Mouse (Mus musculus) limb, embryonic 15.5 days (tissue): ENCODE data around the gene Stx17. TPM values are rescaled to one million over a fixed set of nuclear protein-coding genes. Genes with fewer than 3 reads are reported as not detected.

ENCODE experiments used
- ATAC-seq: fragments of 200-750 bp; cut with Nextera tagmentation; 2 replicates; pipeline ENCODE4 v1.8.0; 2017; ENCODE audit warnings: low read depth, moderate TSS enrichment; ENCODE audit not compliant: insufficient number of reproducible peaks, low FRiP score, low TSS enrichment
- H3K27ac ChIP-seq: fragments of 300-500 bp; sonication (generic); 2 replicates; pipeline ENCODE4 v1.5.1; 2015; ENCODE audit warnings: moderate library complexity, mild to moderate bottlenecking, inconsistent platforms
- H3K27me3 ChIP-seq: fragments of 300-500 bp; sonication (generic); 2 replicates; pipeline ENCODE4 v1.6.1; 2015; ENCODE audit warnings: inconsistent platforms
- H3K36me3 ChIP-seq: fragments of 300-500 bp; sonication (generic); 2 replicates; pipeline ENCODE4 v1.6.1; 2015; ENCODE audit warnings: inconsistent platforms
- H3K4me1 ChIP-seq: fragments of 300-500 bp; sonication (generic); 2 replicates; pipeline ENCODE4 v1.6.1; 2015; ENCODE audit warnings: inconsistent platforms
- H3K4me2 ChIP-seq: fragments of 300-500 bp; sonication (generic); 2 replicates; pipeline ENCODE4 v1.6.1; 2015; ENCODE audit warnings: mild to moderate bottlenecking, inconsistent platforms
- H3K4me3 ChIP-seq: fragments of 300-500 bp; sonication (generic); 2 replicates; pipeline ENCODE4 v1.5.1; 2015; ENCODE audit warnings: mild to moderate bottlenecking, inconsistent platforms
- H3K9ac ChIP-seq: fragments of 300-500 bp; sonication (generic); 2 replicates; pipeline ENCODE4 v1.6.1; 2015; ENCODE audit warnings: inconsistent platforms
- H3K9me3 ChIP-seq: fragments of 300-500 bp; sonication (generic); 2 replicates; pipeline ENCODE4 v1.6.1; 2016; ENCODE audit warnings: inconsistent platforms
- WGBS: fragments of 180-500 bp; shearing (Covaris S2); methylation state at CpG from one replicate; pipeline ENCODE4 v1.1.7; 2015; 5-methylcytosine and 5-hydroxymethylcytosine counted together
- polyA plus RNA-seq: library from polyadenylated mRNA; unstranded; fragments of >200 nt; fragmentation: Nextera tagmentation; extraction: Ambion mirVana; gene quantifications from 2 replicates; pipeline ENCODE4 v1.2.1, GENCODE M21; 2015

Gene Stx17
- 35.6 and 36.8 TPM in 2 replicates for polyA plus RNA-seq

DNA sequence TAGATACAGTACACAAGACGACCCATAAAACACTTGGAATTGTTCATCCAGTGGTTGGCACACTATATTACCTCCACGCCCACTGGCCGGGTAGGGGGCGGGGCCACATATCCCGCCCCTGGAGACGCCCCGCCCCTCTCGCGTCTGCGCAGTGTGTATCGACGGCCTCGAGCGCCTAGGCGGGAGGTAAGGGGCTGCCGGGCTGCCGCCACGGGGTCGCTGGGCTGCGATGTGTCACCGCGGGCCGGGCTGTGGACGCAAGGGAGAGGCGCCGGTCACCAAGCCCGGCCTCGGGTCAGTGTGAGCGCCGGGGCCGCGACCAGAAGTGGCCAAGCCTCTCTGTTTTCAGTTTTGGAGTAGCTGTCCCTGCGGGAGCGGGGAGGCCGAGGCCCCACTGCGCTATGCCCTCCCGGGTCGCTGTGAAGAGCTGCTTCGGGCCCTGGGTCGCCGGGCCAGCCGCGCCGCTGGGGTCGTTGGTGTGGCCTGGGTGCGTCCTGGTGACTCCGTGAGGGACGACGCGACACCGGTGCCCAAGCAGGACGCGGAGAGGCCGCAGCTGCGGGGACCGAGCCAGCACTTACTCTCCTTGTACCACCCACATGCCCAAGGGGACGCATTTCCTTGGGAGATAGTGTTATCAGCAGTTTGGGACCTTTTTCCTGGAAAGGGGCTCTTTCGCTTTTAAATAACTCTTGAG is at the start of gene Stx17:
Gene Stx17 (plus strand): TSS at position 143 of the 697 bp plus-strand sequence.
- H3K36me3 ChIP-seq, result no peaks in the 10 kb centered on the region
- H3K4me3 ChIP-seq, result peak within 1 kb of the TSS; percentile 60
- H3K4me2 ChIP-seq, result peak within 1 kb of the TSS; percentile 73
- peak; percentile 96 for ATAC-seq
- H3K4me1 ChIP-seq, result 0 out of 2 replicates have a peak, but pooled peaks cover 2% of the 10 kb centered on the region
- 2% methylated on average over 51 of the region's 58 CpGs for WGBS
- no peaks in the 10 kb centered on the region for H3K9me3 ChIP-seq
- peak within 1 kb of the TSS; percentile 75 for H3K9ac ChIP-seq
- peak within 1 kb of the TSS; percentile 7; the same call in 1 of the 2 replicates for H3K27ac ChIP-seq
- H3K27me3 ChIP-seq, result no peaks in the 10 kb centered on the region

DNA sequence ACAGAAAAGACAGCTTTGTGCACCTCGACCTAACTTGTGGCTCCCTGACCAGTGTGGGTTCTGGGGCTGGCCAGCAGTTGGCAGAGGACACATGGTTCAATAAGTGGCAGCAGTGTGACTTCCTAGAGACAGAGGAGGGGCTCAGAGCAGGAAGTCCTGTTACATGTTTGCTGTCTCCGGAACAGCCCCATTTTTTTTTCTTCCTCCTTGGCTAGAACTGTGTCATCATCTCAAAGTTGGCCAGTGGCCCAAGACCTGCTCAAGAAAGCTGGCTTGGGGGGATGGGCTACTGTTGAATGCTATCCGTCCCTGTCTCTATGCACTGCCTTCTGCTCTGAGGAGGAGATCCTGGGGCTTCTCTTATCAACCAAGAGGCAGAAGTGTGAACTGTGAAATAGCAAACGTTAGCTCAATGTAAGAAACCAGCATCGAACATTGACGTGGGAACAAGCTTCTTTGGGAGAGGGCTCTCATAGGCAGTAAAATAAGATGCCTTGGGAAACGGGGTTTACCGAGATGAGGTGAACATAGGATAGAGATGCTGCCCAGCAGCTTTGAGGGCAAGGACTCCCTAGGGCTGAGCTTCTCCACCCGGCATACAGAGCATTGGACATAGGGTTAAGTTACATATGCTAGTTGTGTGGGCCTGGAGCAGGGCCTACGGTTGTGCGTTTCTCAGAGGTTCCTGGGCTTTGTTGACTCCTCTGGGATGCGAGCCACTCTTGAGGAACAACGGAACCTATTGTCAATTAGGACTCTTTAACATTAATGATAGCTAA is 47.8 kb upstream of the Stx17 start:
- no peak overlapping the region for H3K4me2 ChIP-seq
- no peaks in the 10 kb centered on the region for H3K36me3 ChIP-seq
- no peaks in the 10 kb centered on the region for H3K27me3 ChIP-seq
- 58% methylated on average over 13 of the region's 13 CpGs for WGBS
- ATAC-seq, result no peak
- H3K27ac ChIP-seq, result no peak overlapping the region
- H3K4me1 ChIP-seq, result peaks cover 16% of the 10 kb centered on the region; the same call in 1 of the 2 replicates
- no peaks in the 10 kb centered on the region for H3K9me3 ChIP-seq
- H3K9ac ChIP-seq, result no peak overlapping the region
- H3K4me3 ChIP-seq, result no peak overlapping the region

DNA sequence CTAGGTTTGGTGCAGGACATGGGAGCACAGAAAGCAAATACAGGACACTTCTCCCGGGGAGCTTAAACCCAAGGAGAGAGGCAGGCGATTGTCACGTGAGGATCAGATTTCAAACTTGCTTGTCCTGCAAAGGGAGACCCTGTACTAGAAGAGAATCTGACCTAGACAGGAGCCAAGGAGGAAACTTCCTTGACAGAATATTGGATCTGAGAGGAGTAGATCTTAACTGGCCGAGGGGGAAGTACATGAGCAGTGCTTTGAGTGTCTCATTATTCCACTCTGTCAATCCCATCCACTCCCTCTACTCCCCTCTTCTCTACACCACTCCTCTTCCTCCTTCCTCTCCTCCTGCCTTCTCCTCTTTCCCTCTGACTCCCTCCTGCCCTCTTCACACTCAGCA is 46.5 kb upstream of the Stx17 start:
- WGBS, result 7% methylated on average over 4 of the region's 4 CpGs
- Histone ChIP-seq H3K36me3 (no peaks in the 10 kb centered on the region), H3K27me3 (no peaks in the 10 kb centered on the region), H3K9ac (no peak overlapping the region), H3K27ac (no peak overlapping the region), H3K9me3 (no peaks in the 10 kb centered on the region), H3K4me3 (no peak overlapping the region), H3K4me2 (no peak overlapping the region), H3K4me1 (peaks cover 16% of the 10 kb centered on the region; the same call in 1 of the 2 replicates)
- no peak for ATAC-seq

DNA sequence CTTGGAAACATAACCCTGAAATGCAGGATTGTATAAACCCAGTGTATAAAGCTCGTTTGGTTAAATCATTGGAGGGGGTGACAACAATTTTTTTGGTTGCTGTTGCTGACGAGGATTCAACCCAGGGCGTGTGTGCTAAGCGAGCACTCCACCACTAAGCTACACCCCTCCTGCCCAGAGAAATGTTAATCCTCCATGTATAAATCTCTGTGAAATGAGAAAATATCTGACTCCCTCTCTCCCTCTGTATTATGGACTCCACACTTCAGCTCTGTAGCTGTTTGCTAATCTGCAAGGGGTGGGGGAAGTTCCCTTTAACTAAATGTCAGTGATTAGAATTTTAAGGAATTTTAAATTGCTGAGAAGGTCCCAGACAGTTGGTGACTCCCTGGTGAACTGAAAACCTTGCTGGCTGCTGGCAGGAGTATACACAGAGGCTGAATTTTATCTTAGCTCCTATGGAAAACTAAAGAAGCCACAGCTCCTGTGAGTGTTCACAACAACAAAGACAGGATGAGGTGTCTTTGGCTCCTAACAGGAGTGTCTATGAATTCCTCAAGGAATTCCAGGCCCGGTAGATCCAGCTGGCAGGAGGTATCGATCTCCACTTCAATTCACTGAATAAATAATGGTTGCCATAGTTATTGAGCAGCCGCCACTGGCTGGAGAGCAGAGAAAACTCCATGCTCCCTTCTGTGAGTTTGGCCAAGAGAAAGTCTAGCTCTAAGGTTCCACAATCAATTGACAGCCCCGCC is 45.3 kb upstream of the Stx17 start:
- 60% methylated on average over 8 of the region's 8 CpGs for WGBS
- no peak overlapping the region for H3K4me2 ChIP-seq
- no peaks in the 10 kb centered on the region for H3K36me3 ChIP-seq
- H3K9me3 ChIP-seq, result no peaks in the 10 kb centered on the region
- no peak overlapping the region for H3K9ac ChIP-seq
- no peak overlapping the region for H3K27ac ChIP-seq
- H3K27me3 ChIP-seq, result no peaks in the 10 kb centered on the region
- ATAC-seq, result no peak
- H3K4me1 ChIP-seq, result peaks cover 16% of the 10 kb centered on the region; the same call in 1 of the 2 replicates
- H3K4me3 ChIP-seq, result no peak overlapping the region

DNA sequence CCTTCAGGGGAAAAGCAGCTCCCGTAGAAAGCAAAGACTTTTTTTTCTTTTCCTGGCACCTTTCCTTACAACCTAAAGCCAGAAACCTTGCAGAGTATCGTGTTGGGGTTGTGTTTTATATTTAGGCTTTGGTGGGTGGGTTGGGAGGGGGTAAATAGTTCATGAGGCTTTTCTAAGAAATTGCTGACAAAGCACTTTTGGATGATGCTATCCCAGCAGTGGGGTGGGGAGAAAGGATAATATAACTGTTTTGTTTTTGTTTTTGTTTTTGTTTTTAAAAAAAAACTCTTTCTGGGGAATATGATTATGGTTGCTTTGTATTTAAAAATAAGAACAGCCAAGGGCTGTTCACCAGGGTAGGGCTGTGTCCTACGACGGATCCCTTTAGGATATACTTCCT is 41.3 kb upstream of the Stx17 start:
- Histone ChIP-seq H3K9me3 (no peaks in the 10 kb centered on the region), H3K27ac (no peak overlapping the region), H3K36me3 (no peaks in the 10 kb centered on the region), H3K4me1 (peaks cover under 1% of the 10 kb centered on the region; the same call in 1 of the 2 replicates), H3K4me2 (no peak overlapping the region), H3K27me3 (no peaks in the 10 kb centered on the region), H3K9ac (no peak overlapping the region), H3K4me3 (no peak overlapping the region)
- 75% methylated on average over 4 of the region's 4 CpGs for WGBS
- no peak for ATAC-seq

DNA sequence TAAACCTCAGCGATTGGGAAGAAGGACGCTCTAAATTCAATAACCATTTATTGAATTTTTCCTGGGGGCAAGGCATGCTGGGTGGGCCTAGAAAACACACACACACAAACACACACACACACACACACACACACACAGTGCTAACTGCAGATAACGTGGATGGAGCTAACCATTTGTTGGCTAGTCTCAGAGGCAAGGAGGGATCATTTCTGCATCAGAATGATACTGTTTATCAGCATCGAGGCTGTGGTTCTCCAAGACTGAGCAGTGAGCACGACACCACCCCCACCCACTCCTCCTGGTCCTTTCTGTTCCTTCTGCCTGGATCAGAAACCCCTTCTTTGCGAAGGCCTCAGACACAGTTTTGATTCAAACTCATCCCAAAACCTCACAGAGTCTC is 38.1 kb upstream of the Stx17 start:
- H3K9ac ChIP-seq, result no peak overlapping the region
- ATAC-seq, result no peak
- H3K27ac ChIP-seq, result no peak overlapping the region
- H3K4me3 ChIP-seq, result no peak overlapping the region
- H3K4me2 ChIP-seq, result no peak overlapping the region
- no peaks in the 10 kb centered on the region for H3K9me3 ChIP-seq
- WGBS, result 70% methylated on average over 6 of the region's 6 CpGs
- H3K4me1 ChIP-seq, result no peaks in the 10 kb centered on the region
- H3K36me3 ChIP-seq, result no peaks in the 10 kb centered on the region
- H3K27me3 ChIP-seq, result no peaks in the 10 kb centered on the region

DNA sequence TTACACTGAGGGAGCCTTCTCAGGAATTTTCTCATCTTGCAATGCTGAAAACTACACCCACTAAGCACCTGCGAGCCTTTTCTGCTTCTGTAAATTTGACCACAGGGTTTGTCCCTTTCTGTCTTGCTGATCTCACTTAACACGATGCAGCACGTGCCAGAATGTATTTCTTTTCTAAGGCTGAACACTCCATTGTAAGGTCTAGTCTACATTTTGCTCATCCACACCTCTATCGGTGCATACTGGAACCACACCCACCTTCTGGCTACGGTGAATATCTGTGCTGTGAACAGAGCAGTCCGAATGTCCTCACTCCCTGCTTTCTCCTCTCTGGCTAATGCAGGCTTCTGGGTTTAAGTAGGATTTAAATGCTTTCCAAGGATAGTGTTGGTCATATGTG is 37.2 kb upstream of the Stx17 start:
- WGBS, result 80% methylated on average over 6 of the region's 6 CpGs
- no peak overlapping the region for H3K9ac ChIP-seq
- H3K9me3 ChIP-seq, result no peaks in the 10 kb centered on the region
- no peak overlapping the region for H3K4me2 ChIP-seq
- no peaks in the 10 kb centered on the region for H3K27me3 ChIP-seq
- no peak overlapping the region for H3K27ac ChIP-seq
- H3K4me3 ChIP-seq, result no peak overlapping the region
- no peaks in the 10 kb centered on the region for H3K4me1 ChIP-seq
- no peaks in the 10 kb centered on the region for H3K36me3 ChIP-seq
- ATAC-seq, result no peak

DNA sequence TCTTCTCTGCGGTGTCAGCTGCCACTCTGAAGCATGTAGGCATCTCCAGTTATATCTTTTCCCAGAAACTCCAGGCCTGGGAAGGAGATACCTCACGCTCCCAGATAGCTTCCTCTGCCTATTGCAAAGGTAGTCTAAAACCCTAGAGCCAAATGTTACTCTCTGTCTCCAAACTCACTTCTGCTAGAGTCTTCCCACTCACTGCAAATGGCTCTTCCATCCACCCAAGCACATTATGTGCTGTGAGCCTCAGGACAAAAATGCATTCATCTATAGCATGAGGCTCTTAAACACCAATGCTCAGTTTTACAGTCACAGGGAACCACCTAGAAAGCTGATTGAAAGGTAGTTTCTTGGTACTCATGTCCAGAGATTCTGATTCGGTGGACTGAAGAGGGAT is 31.5 kb upstream of the Stx17 start:
- H3K27ac ChIP-seq, result no peak overlapping the region
- no peaks in the 10 kb centered on the region for H3K36me3 ChIP-seq
- no peaks in the 10 kb centered on the region for H3K27me3 ChIP-seq
- no peak for ATAC-seq
- no peaks in the 10 kb centered on the region for H3K4me1 ChIP-seq
- H3K9me3 ChIP-seq, result no peaks in the 10 kb centered on the region
- no peak overlapping the region for H3K4me2 ChIP-seq
- 93% methylated on average over 3 of the region's 3 CpGs for WGBS
- H3K9ac ChIP-seq, result no peak overlapping the region
- H3K4me3 ChIP-seq, result no peak overlapping the region

DNA sequence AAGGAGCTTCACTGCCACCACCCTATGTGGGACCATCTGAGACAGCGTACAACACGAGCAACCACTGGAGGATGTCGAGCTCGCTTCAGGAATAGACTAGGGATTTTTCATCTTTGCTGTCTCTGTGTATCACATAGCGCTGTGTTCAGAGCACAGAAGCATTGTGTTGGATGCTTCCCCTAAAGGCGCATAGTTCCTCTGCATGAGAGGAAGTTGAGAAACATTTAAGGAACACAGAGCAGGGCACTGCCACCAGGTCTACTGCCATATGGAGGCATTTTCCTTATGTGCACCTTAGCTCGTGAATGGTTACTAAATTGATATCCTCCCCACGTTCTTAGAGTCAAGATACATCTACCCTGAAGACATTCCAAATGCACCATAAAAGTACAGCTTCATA is 24.5 kb upstream of the Stx17 start:
- Histone ChIP-seq H3K4me1 (no peaks in the 10 kb centered on the region), H3K36me3 (no peaks in the 10 kb centered on the region), H3K4me2 (no peak overlapping the region), H3K9me3 (no peaks in the 10 kb centered on the region), H3K4me3 (no peak overlapping the region), H3K9ac (no peak overlapping the region), H3K27me3 (no peaks in the 10 kb centered on the region), H3K27ac (no peak overlapping the region)
- 81% methylated on average over 8 of the region's 8 CpGs for WGBS
- ATAC-seq, result no peak

DNA sequence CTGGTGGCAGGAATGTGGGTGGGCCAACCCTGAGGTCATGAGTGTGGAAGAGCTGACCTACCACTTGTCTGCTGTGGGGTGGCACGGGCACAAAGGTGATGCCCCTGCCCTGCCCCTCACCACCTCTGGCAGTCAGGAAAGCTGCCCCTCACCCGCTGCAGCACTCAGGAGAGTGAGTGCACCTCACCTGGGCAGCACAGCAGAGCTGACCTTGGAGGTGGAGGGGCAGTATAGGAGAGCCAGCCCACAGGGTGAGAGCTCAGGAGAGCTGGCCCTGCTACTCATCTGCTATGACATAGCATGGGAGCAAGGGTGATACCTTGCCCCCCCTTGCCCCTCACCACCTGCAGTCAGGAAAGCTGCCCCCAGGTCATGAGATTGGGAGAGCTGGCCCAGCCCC is 22.7 kb upstream of the Stx17 start:
- ATAC-seq, result peak; percentile 30; the same call in 1 of the 2 replicates
- whole genome bisulfite sequencing, result 74% methylated on average over 2 of the region's 2 CpGs
- no peak overlapping the region for H3K4me3 ChIP-seq
- H3K9ac ChIP-seq, result no peak overlapping the region
- no peaks in the 10 kb centered on the region for H3K4me1 ChIP-seq
- H3K9me3 ChIP-seq, result no peaks in the 10 kb centered on the region
- H3K27me3 ChIP-seq, result no peaks in the 10 kb centered on the region
- no peak overlapping the region for H3K27ac ChIP-seq
- H3K36me3 ChIP-seq, result no peaks in the 10 kb centered on the region
- H3K4me2 ChIP-seq, result no peak overlapping the region

DNA sequence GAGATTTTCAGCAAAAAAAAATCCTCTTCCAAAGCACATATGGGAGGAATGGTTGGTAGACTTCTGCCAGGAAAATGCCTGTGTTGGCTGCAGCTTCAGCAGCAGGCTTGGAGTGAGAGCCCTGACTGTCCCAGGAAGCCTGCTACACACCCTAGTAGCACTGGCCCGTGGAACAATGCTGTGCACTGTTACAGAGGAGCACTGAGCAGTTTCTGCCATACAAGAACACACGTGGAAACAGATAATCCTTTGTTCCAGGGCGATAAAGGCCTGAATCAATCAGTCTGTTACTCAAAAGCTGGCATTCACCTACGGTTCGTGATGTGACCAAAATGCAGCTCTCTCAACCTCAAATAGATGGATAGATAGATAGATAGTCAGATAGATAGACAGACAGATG is 19.3 kb upstream of the Stx17 start:
- Histone ChIP-seq H3K9ac (no peak overlapping the region), H3K4me1 (no peaks in the 10 kb centered on the region), H3K36me3 (no peaks in the 10 kb centered on the region), H3K27me3 (no peaks in the 10 kb centered on the region), H3K27ac (no peak overlapping the region), H3K4me3 (no peak overlapping the region), H3K9me3 (no peaks in the 10 kb centered on the region), H3K4me2 (no peak overlapping the region)
- no peak for ATAC-seq
- 72% methylated on average over 5 of the region's 5 CpGs for WGBS

DNA sequence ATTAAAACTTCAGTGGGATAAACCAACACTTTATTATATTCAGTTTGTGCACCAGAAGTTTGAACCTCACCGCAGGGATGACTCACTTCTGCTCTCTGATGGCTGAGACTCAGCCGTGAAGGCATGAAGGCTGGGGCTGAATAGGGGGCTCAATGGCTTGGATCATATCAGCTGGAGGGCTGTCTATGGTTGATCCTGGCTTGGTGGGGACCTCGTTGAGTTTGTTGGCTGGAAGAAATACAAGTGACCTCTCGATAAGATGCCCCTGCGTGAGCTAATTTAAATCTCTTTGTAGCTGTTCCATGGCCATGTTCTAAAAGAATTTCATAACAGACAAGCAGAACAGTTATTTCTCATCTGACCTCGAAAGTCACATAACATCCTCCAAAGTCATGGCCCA is 17.6 kb upstream of the Stx17 start:
- H3K4me2 ChIP-seq, result no peak overlapping the region
- no peak overlapping the region for H3K9ac ChIP-seq
- H3K27me3 ChIP-seq, result no peaks in the 10 kb centered on the region
- H3K4me1 ChIP-seq, result no peaks in the 10 kb centered on the region
- H3K27ac ChIP-seq, result no peak overlapping the region
- H3K36me3 ChIP-seq, result no peaks in the 10 kb centered on the region
- no peaks in the 10 kb centered on the region for H3K9me3 ChIP-seq
- ATAC-seq, result no peak
- WGBS, result 90% methylated on average over 6 of the region's 6 CpGs
- no peak overlapping the region for H3K4me3 ChIP-seq
